Mouse (Mus musculus): ENCODE data around the gene Atp6ap2. TPM values are rescaled to one million over a fixed set of nuclear protein-coding genes. Genes with fewer than 3 reads are reported as not detected.
A peak's percentile ranks its signal among the peaks of the same experiment; 100 is the strongest.
"Not testable (repeated sequence)": the region's sequence is repeated elsewhere in the genome, so short reads cannot be mapped to it uniquely, and the experiment has no call there.

Gene Atp6ap2
- 110 and 119 TPM in 2 replicates for polyA plus RNA-seq (2015; fragmentation: Nextera tagmentation; extraction: Ambion mirVana)

- Histone ChIP-seq H3K4me2 (peak within 1 kb of the TSS; percentile 57), H3K9ac (peak within 1 kb of the TSS; percentile 73), H3K9me3 (replicated peaks) (no peaks in the 10 kb centered on the region), H3K36me3 (no peaks in the 10 kb centered on the region), H3K4me1 (0 out of 2 replicates have a peak, but pooled peaks cover 11% of the 10 kb centered on the region), H3K4me3 (replicated peaks) (peak within 1 kb of the TSS; percentile 72), H3K27ac (peak within 1 kb of the TSS; percentile 83), H3K27me3 (peaks cover 25% of the 10 kb centered on the region)
- peak; percentile 99 for ATAC-seq (replicated peaks; ENCODE audit: low FRiP score)
- WGBS, result 20% methylated on average over 49 of the region's 49 CpGs
Measured at GRCm38 (mm10) chrX:12587192-12587957, at the start of gene Atp6ap2. Gene Atp6ap2, plus strand, starts transcription at chrX:12587801.

DNA sequence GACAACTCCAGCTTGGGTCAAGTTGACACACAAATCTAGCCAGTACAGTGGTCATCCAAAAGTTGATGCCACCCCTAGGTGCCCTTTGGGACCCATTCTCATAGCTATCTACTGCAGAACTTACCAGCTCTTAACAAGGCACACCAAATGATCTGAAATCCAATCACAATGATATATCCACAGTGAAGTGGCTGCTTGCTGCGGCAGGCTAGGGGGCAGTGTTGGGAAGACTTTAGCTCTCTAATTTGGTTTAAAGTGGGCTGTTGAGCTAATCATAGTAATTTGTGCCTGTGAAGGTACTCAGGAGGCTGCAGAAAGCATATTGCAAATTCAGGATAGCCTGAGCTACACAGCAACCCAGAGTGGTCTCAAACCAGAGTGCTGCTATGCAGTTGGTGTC lies 43.2 kb upstream of the Atp6ap2 start:
- Histone ChIP-seq H3K4me2 (no peak overlapping the region), H3K9ac (no peak overlapping the region), H3K36me3 (no peaks in the 10 kb centered on the region), H3K27me3 (no peaks in the 10 kb centered on the region), H3K4me3 (replicated peaks) (no peak overlapping the region), H3K27ac (no peak overlapping the region), H3K9me3 (replicated peaks) (no peaks in the 10 kb centered on the region), H3K4me1 (no peaks in the 10 kb centered on the region)
- no peak for ATAC-seq (replicated peaks; ENCODE audit: low FRiP score)
- 79% methylated on average over 1 of the region's 1 CpGs for WGBS

GRCm38 (mm10) chrX:12557086-12557485 lies 30.5 kb upstream of the Atp6ap2 start:
- Histone ChIP-seq H3K27me3 (0 out of 2 replicates have a peak, but pooled peaks cover 3% of the 10 kb centered on the region), H3K9ac (no peak overlapping the region), H3K4me3 (replicated peaks) (no peak overlapping the region), H3K4me2 (no peak overlapping the region), H3K9me3 (replicated peaks) (no peaks in the 10 kb centered on the region), H3K27ac (no peak overlapping the region), H3K4me1 (no peaks in the 10 kb centered on the region), H3K36me3 (no peaks in the 10 kb centered on the region)
- no peak for ATAC-seq (replicated peaks; ENCODE audit: low FRiP score)
- 71% methylated on average over 7 of the region's 7 CpGs for WGBS

DNA sequence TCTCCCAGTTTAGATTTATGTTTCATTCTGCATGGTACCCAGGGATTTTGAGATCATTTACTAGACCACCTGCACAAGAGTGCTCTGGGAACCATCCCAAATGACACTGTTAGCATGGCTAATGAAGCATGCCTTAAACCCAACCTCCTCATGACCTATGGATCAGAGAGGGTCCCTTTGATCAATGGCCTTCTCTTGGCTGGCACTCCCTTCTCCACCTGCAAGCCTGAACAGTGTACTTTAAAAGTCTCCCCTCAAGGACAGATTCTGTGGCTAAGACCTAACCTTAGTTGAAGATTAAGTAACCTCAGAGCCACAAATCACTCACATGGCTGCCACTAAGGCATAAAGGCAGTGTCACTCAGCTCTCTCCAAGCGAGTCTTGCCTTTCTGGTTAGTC lies 16.2 kb upstream of the Atp6ap2 start:
- no peak overlapping the region for H3K4me2 ChIP-seq
- peak; percentile 94 for ATAC-seq (replicated peaks; ENCODE audit: low FRiP score)
- 50% methylated on average over 1 of the region's 1 CpGs for WGBS
- H3K36me3 ChIP-seq, result no peaks in the 10 kb centered on the region
- H3K27ac ChIP-seq, result no peak overlapping the region
- no peak overlapping the region for H3K4me3 ChIP-seq (replicated peaks)
- H3K9me3 ChIP-seq (replicated peaks), result no peaks in the 10 kb centered on the region
- no peaks in the 10 kb centered on the region for H3K4me1 ChIP-seq
- peaks cover 49% of the 10 kb centered on the region for H3K27me3 ChIP-seq
- H3K9ac ChIP-seq, result no peak overlapping the region

DNA sequence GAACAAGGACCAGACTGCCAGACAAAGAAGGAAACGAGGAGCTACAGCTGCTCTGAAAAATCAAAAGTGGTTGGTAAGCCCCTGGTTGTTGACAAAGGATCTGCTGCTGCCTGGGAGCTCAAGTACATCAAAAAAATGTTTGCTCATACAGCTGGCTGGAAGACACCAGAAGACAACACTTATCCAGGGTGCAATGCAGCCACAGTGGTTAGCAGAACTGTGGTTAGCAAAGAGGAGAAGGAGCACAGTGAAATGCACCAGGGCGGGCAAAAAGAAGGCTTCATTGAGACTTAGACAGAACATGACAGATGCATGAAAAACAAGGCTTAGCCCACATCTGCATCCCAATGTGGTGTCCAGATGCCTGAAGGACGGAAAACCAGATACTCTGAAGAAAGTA lies 9.7 kb upstream of the Atp6ap2 start:
- 73% methylated on average over 3 of the region's 3 CpGs for WGBS
- H3K27me3 ChIP-seq, result peaks cover 55% of the 10 kb centered on the region
- H3K4me1 ChIP-seq, result no peaks in the 10 kb centered on the region
- no peak overlapping the region for H3K27ac ChIP-seq
- no peak overlapping the region for H3K9ac ChIP-seq
- no peak for ATAC-seq (replicated peaks; ENCODE audit: low FRiP score)
- H3K36me3 ChIP-seq, result no peaks in the 10 kb centered on the region
- no peak overlapping the region for H3K4me2 ChIP-seq
- no peak overlapping the region for H3K4me3 ChIP-seq (replicated peaks)
- no peaks in the 10 kb centered on the region for H3K9me3 ChIP-seq (replicated peaks)

GRCm38 (mm10) chrX:12578339-12578868 lies 9.2 kb upstream of the Atp6ap2 start:
- Histone ChIP-seq H3K4me3 (replicated peaks) (no peak overlapping the region), H3K4me2 (no peak overlapping the region), H3K4me1 (no peaks in the 10 kb centered on the region), H3K9me3 (replicated peaks) (no peaks in the 10 kb centered on the region), H3K9ac (no peak overlapping the region), H3K27ac (no peak overlapping the region), H3K27me3 (peaks cover 56% of the 10 kb centered on the region), H3K36me3 (no peaks in the 10 kb centered on the region)
- no peak for ATAC-seq (replicated peaks; ENCODE audit: low FRiP score)
- 91% methylated on average over 2 of the region's 2 CpGs for WGBS

- H3K9me3 ChIP-seq (replicated peaks), result no peaks in the 10 kb centered on the region
- H3K4me2 ChIP-seq, result no peak overlapping the region
- peaks cover 33% of the 10 kb centered on the region for H3K27me3 ChIP-seq
- H3K4me1 ChIP-seq, result no peaks in the 10 kb centered on the region
- H3K4me3 ChIP-seq (replicated peaks), result no peak overlapping the region
- 87% methylated on average over 5 of the region's 5 CpGs for WGBS
- no peak for ATAC-seq (replicated peaks; ENCODE audit: low FRiP score)
- H3K27ac ChIP-seq, result no peak overlapping the region
- H3K36me3 ChIP-seq, result no peaks in the 10 kb centered on the region
- no peak overlapping the region for H3K9ac ChIP-seq
Measured at GRCm38 (mm10) chrX:12583261-12583660, 4.3 kb upstream of the Atp6ap2 start.

GRCm38 (mm10) chrX:12587958-12588355 lies 356 bp downstream of the Atp6ap2 start:
- H3K9ac ChIP-seq, result peak overlapping the region; percentile 73
- 23% methylated on average over 17 of the region's 18 CpGs for WGBS
- H3K4me3 ChIP-seq (replicated peaks), result peak overlapping the region; percentile 72
- peaks cover 20% of the 10 kb centered on the region for H3K27me3 ChIP-seq
- peak overlapping the region; percentile 83 for H3K27ac ChIP-seq
- ATAC-seq (replicated peaks; ENCODE audit: low FRiP score), result peak; percentile 72
- no peaks in the 10 kb centered on the region for H3K36me3 ChIP-seq
- peak overlapping the region; percentile 57 for H3K4me2 ChIP-seq
- no peaks in the 10 kb centered on the region for H3K9me3 ChIP-seq (replicated peaks)
- 0 out of 2 replicates have a peak, but pooled peaks cover 11% of the 10 kb centered on the region for H3K4me1 ChIP-seq

DNA sequence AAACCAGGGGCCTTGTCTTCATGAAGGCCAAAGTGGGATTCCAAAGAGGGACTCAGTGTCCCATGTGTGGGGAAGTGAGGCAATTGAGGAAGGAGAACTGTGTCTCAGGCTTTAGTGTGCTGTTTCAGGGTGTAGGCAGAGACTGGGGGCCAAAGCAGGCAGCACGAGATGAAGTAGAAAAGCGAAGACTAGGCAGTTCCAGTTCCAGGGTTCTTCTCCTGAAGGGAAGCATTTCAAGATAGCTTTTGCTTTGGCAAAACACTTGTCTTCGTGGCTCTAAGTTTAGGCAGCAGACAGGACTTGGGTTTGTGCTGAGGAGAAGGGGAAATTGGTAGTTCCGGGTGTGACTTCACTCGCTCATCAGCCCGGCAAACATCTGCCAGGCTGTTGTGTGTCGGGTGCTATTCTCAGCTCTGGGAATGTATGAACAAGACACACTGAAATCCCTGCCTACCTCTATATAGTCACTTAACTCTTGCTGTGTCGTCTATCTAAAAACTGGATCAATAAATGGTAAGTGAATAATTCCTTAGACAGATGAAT lies 3.9 kb downstream of the Atp6ap2 start:
- H3K9me3 ChIP-seq (replicated peaks), result no peaks in the 10 kb centered on the region
- H3K4me3 ChIP-seq (replicated peaks), result no peak overlapping the region
- H3K36me3 ChIP-seq, result no peaks in the 10 kb centered on the region
- H3K4me1 ChIP-seq, result 0 out of 2 replicates have a peak, but pooled peaks cover 11% of the 10 kb centered on the region
- no peak overlapping the region for H3K27ac ChIP-seq
- ATAC-seq (replicated peaks; ENCODE audit: low FRiP score), result no peak
- peaks cover 8% of the 10 kb centered on the region; the same call in 1 of the 2 replicates for H3K27me3 ChIP-seq
- H3K4me2 ChIP-seq, result no peak overlapping the region
- 73% methylated on average over 8 of the region's 8 CpGs for WGBS
- H3K9ac ChIP-seq, result no peak overlapping the region

GRCm38 (mm10) chrX:12592011-12592410 lies 4.4 kb downstream of the Atp6ap2 start:
- Histone ChIP-seq H3K4me2 (no peak overlapping the region), H3K4me1 (0 out of 2 replicates have a peak, but pooled peaks cover 11% of the 10 kb centered on the region), H3K36me3 (peaks cover 4% of the 10 kb centered on the region; the same call in 1 of the 2 replicates), H3K9ac (no peak overlapping the region), H3K4me3 (replicated peaks) (no peak overlapping the region), H3K27me3 (peaks cover 8% of the 10 kb centered on the region; the same call in 1 of the 2 replicates), H3K27ac (no peak overlapping the region), H3K9me3 (replicated peaks) (no peaks in the 10 kb centered on the region)
- 58% methylated on average over 5 of the region's 5 CpGs for WGBS
- ATAC-seq (replicated peaks; ENCODE audit: low FRiP score), result no peak

- no peak overlapping the region for H3K4me3 ChIP-seq (replicated peaks)
- H3K9ac ChIP-seq, result no peak overlapping the region
- H3K27me3 ChIP-seq, result peaks cover 8% of the 10 kb centered on the region; the same call in 1 of the 2 replicates
- no peaks in the 10 kb centered on the region for H3K9me3 ChIP-seq (replicated peaks)
- H3K4me1 ChIP-seq, result 0 out of 2 replicates have a peak, but pooled peaks cover 8% of the 10 kb centered on the region
- peaks cover 4% of the 10 kb centered on the region; the same call in 1 of the 2 replicates for H3K36me3 ChIP-seq
- no peak for ATAC-seq (replicated peaks; ENCODE audit: low FRiP score)
- no peak overlapping the region for H3K27ac ChIP-seq
- WGBS, result 63% methylated on average over 5 of the region's 5 CpGs
- H3K4me2 ChIP-seq, result no peak overlapping the region
Measured at GRCm38 (mm10) chrX:12593824-12594223, 6.2 kb downstream of the Atp6ap2 start.

- not testable (repeated sequence) for H3K4me1 ChIP-seq; ATAC-seq (replicated peaks; ENCODE audit: low FRiP score); H3K4me2 ChIP-seq; H3K9me3 ChIP-seq (replicated peaks); H3K4me3 ChIP-seq (replicated peaks); H3K9ac ChIP-seq; H3K27ac ChIP-seq
- Histone ChIP-seq H3K27me3 (peaks cover 10% of the 10 kb centered on the region; the same call in 1 of the 2 replicates), H3K36me3 (peaks cover 22% of the 10 kb centered on the region)
Measured at GRCm38 (mm10) chrX:12610541-12610940, 22.9 kb downstream of the Atp6ap2 start.

Data from kidney, embryonic 15.5 days (tissue).